Mouse (Mus musculus): ENCODE measurements around the gene 1810062G17Rik. TPM values are rescaled to one million over a fixed set of nuclear protein-coding genes. Genes with fewer than 3 reads are reported as not detected.

The 1810062G17Rik gene
- polyA plus RNA-seq, 1 experiment = not detected

GRCm38 (mm10) chr3:36522137-36522536 is 46.4 kb downstream of the 1810062G17Rik start:
- no peak for TF ChIP-seq FLI1 (IDR thresholded peaks at IDR 0.05; ENCODE audit: low read length)
- TF ChIP-seq GATA1 (IDR thresholded peaks at IDR 0.05; ENCODE audit: borderline replicate concordance, low read length) = no peak
- Histone ChIP-seq H3K9me3 (0 out of 2 replicates have a peak, but pooled peaks cover 4% of the 10 kb centered on the region), H3K36me3 (replicated peaks; ENCODE audit: low read length) (no peaks in the 10 kb centered on the region), H3K27me3 (replicated peaks) (peaks cover 49% of the 10 kb centered on the region), H3K4me3 (replicated peaks) (no peak overlapping the region), H3K4me1 (peaks cover 10% of the 10 kb centered on the region)

GRCm38 (mm10) chr3:36524466-36524865 is 48.7 kb downstream of the 1810062G17Rik start:
- H3K27me3 ChIP-seq (replicated peaks) = peaks cover 48% of the 10 kb centered on the region
- peaks cover 15% of the 10 kb centered on the region for H3K9me3 ChIP-seq
- H3K4me1 ChIP-seq = peaks cover 10% of the 10 kb centered on the region
- no peaks in the 10 kb centered on the region for H3K36me3 ChIP-seq (replicated peaks; ENCODE audit: low read length)
- TF ChIP-seq GATA1 (IDR thresholded peaks at IDR 0.05; ENCODE audit: borderline replicate concordance, low read length) (no peak), FLI1 (IDR thresholded peaks at IDR 0.05; ENCODE audit: low read length) (no peak)
- no peak overlapping the region for H3K4me3 ChIP-seq (replicated peaks)

GRCm38 (mm10) chr3:36530345-36530744 is 54.6 kb downstream of the 1810062G17Rik start:
- H3K4me1 ChIP-seq = peaks cover 13% of the 10 kb centered on the region
- TF ChIP-seq FLI1 (IDR thresholded peaks at IDR 0.05; ENCODE audit: low read length) (no peak), GATA1 (IDR thresholded peaks at IDR 0.05; ENCODE audit: borderline replicate concordance, low read length) (no peak)
- peaks cover 25% of the 10 kb centered on the region for H3K9me3 ChIP-seq
- no peak overlapping the region for H3K4me3 ChIP-seq (replicated peaks)
- H3K36me3 ChIP-seq (replicated peaks; ENCODE audit: low read length) = no peaks in the 10 kb centered on the region
- peaks cover 21% of the 10 kb centered on the region for H3K27me3 ChIP-seq (replicated peaks)

- H3K4me1 ChIP-seq = peaks cover 13% of the 10 kb centered on the region
- H3K36me3 ChIP-seq (replicated peaks; ENCODE audit: low read length) = no peaks in the 10 kb centered on the region
- peaks cover 25% of the 10 kb centered on the region for H3K9me3 ChIP-seq
- TF ChIP-seq FLI1 (IDR thresholded peaks at IDR 0.05; ENCODE audit: low read length) = no peak
- TF ChIP-seq GATA1 (IDR thresholded peaks at IDR 0.05; ENCODE audit: borderline replicate concordance, low read length) = no peak
- H3K4me3 ChIP-seq (replicated peaks) = no peak overlapping the region
- H3K27me3 ChIP-seq (replicated peaks) = peaks cover 21% of the 10 kb centered on the region
Measured at GRCm38 (mm10) chr3:36530781-36531180, 55.0 kb downstream of the 1810062G17Rik start.

- H3K27me3 ChIP-seq (replicated peaks) = peaks cover 21% of the 10 kb centered on the region
- TF ChIP-seq GATA1 (IDR thresholded peaks at IDR 0.05; ENCODE audit: borderline replicate concordance, low read length) = no peak
- no peak overlapping the region for H3K4me3 ChIP-seq (replicated peaks)
- H3K9me3 ChIP-seq = peaks cover 25% of the 10 kb centered on the region
- no peaks in the 10 kb centered on the region for H3K36me3 ChIP-seq (replicated peaks; ENCODE audit: low read length)
- H3K4me1 ChIP-seq = peaks cover 13% of the 10 kb centered on the region
Measured at GRCm38 (mm10) chr3:36531242-36531641, 55.5 kb downstream of the 1810062G17Rik start.

Other genes with a start within 250 kb of the 1810062G17Rik start
- 55.2 and 227 TPM in 2 replicates for gene Anxa5, start within 50 bp of the 1810062G17Rik start, polyA plus RNA-seq (2012; ENCODE audit: insufficient read depth, low replicate concordance)
- not detected in 2 replicates for gene Gm11549, start 45.9 kb downstream of the 1810062G17Rik start, polyA plus RNA-seq (2012; ENCODE audit: insufficient read depth, low replicate concordance)
- 3.3 TPM in 1 of 2 replicates, not detected in the other for gene Exosc9, start 76.7 kb downstream of the 1810062G17Rik start, polyA plus RNA-seq (2012; ENCODE audit: insufficient read depth, low replicate concordance)
- gene Ccna2, start 96.2 kb downstream of the 1810062G17Rik start, polyA plus RNA-seq (2012; ENCODE audit: insufficient read depth, low replicate concordance) = 46.4 and 61.7 TPM in 2 replicates
- not detected in 2 replicates for gene Bbs7, start 137.5 kb downstream of the 1810062G17Rik start, polyA plus RNA-seq (2012; ENCODE audit: insufficient read depth, low replicate concordance)
- gene Trpc3, start 214.2 kb downstream of the 1810062G17Rik start, polyA plus RNA-seq (2012; ENCODE audit: insufficient read depth, low replicate concordance) = not detected in 2 replicates